Mouse (Mus musculus) hindbrain, embryonic 14.5 days (tissue): ENCODE data around the gene Psme1. TPM values are rescaled to one million over a fixed set of nuclear protein-coding genes. Genes with fewer than 3 reads are reported as not detected.

Source experiments
- ATAC-seq: fragments of 200-750 bp; cut with Nextera tagmentation; 2 replicates; pipeline ENCODE4 v1.8.0; 2017; ENCODE audit warnings: moderate number of reproducible peaks, mild to moderate bottlenecking, moderate TSS enrichment, moderate library complexity; ENCODE audit not compliant: low FRiP score
- DNase-seq: peaks from one replicate; pipeline ENCODE4 v3.0.0-alpha.2; 2015; ENCODE audit warnings: low spot score
- H3K27ac ChIP-seq: fragments of 300-500 bp; sonication (generic); 2 replicates; pipeline ENCODE4 v1.5.1; 2014; ENCODE audit warnings: mild to moderate bottlenecking, moderate library complexity
- H3K27me3 ChIP-seq: fragments of 300-500 bp; sonication (generic); 2 replicates; pipeline ENCODE4 v1.6.1; 2014; ENCODE audit warnings: mild to moderate bottlenecking, low read length, mixed read lengths; ENCODE audit not compliant: control insufficient read depth, insufficient read depth
- H3K36me3 ChIP-seq: fragments of 300-500 bp; sonication (generic); replicated peaks from 2 replicates; pipeline ENCODE4 v1.6.1; 2014; ENCODE audit not compliant: control insufficient read depth, insufficient read depth
- H3K4me1 ChIP-seq: fragments of 300-500 bp; sonication (generic); replicated peaks from 2 replicates; pipeline ENCODE4 v1.6.1; 2014; ENCODE audit warnings: antibody characterized with exemption, low read length, mixed read lengths; ENCODE audit not compliant: control insufficient read depth, insufficient read depth
- H3K4me2 ChIP-seq: fragments of 300-500 bp; sonication (generic); replicated peaks from 2 replicates; pipeline ENCODE4 v1.6.1; 2014; ENCODE audit warnings: mild to moderate bottlenecking, moderate library complexity
- H3K4me3 ChIP-seq: fragments of 300-500 bp; sonication (generic); replicated peaks from 2 replicates; pipeline ENCODE4 v1.5.1; 2014; ENCODE audit warnings: mild to moderate bottlenecking, low read length
- H3K9ac ChIP-seq: fragments of 300-500 bp; sonication (generic); 2 replicates; pipeline ENCODE4 v1.6.1; 2014
- H3K9me3 ChIP-seq: fragments of 300-500 bp; sonication (generic); 2 replicates; pipeline ENCODE4 v1.6.1; 2016; ENCODE audit warnings: low read length; ENCODE audit not compliant: control insufficient read depth
- WGBS: fragments of 180-500 bp; shearing (Covaris S2); extraction: QIAGEN DNeasy Blood & Tissue Kit; methylation state at CpG from one replicate; pipeline ENCODE4 v1.1.7; 2014; 5-methylcytosine and 5-hydroxymethylcytosine counted together
- polyA plus RNA-seq: library from polyadenylated mRNA; unstranded; fragments of >200 nt; fragmentation: Nextera tagmentation; extraction: Ambion mirVana; gene quantifications from 2 replicates; pipeline ENCODE4 v1.2.1, GENCODE M21; 2014

Psme1 gene
- polyA plus RNA-seq, 1 experiment from 2014 or later, result 207 TPM

GRCm38 (mm10) chr14:55590748-55591330 is 12.9 kb downstream of the Psme1 start, which contains the start of gene Psme2:
Gene Psme2, minus strand, starts transcription at chr14:55591113.
- H3K27ac ChIP-seq, result peak within 1 kb of the TSS; percentile 95
- peaks cover 20% of the 10 kb centered on the region for H3K4me1 ChIP-seq
- no peaks in the 10 kb centered on the region for H3K27me3 ChIP-seq
- H3K4me2 ChIP-seq, result peak within 1 kb of the TSS; percentile 86
- H3K9ac ChIP-seq, result peak within 1 kb of the TSS; percentile 80
- peaks cover 39% of the 10 kb centered on the region for H3K36me3 ChIP-seq
- peak; percentile 88 for DNase-seq
- ATAC-seq, result peak; percentile 95
- H3K9me3 ChIP-seq, result no peaks in the 10 kb centered on the region
- H3K4me3 ChIP-seq, result peak within 1 kb of the TSS; percentile 74
- WGBS, result under 1% methylated on average over 22 of the region's 22 CpGs

GRCm38 (mm10) chr14:55591331-55591891 is 13.5 kb downstream of the Psme1 start, which contains the start of gene Rnf31:
Gene Rnf31, plus strand, starts transcription at chr14:55591708.
- peak; percentile 82 for DNase-seq
- peaks cover 20% of the 10 kb centered on the region for H3K4me1 ChIP-seq
- H3K27me3 ChIP-seq, result no peaks in the 10 kb centered on the region
- ATAC-seq, result peak; percentile 88
- H3K27ac ChIP-seq, result peak within 1 kb of the TSS; percentile 95
- peak within 1 kb of the TSS; percentile 80 for H3K9ac ChIP-seq
- H3K36me3 ChIP-seq, result peaks cover 44% of the 10 kb centered on the region
- peak within 1 kb of the TSS; percentile 86 for H3K4me2 ChIP-seq
- under 1% methylated on average over 32 of the region's 33 CpGs for WGBS
- H3K9me3 ChIP-seq, result no peaks in the 10 kb centered on the region
- H3K4me3 ChIP-seq, result peak within 1 kb of the TSS; percentile 74

- Histone ChIP-seq H3K4me3 (peak overlapping the region; percentile 74), H3K4me2 (peak overlapping the region; percentile 86), H3K4me1 (peaks cover 20% of the 10 kb centered on the region), H3K27me3 (no peaks in the 10 kb centered on the region), H3K9ac (peak overlapping the region; percentile 80), H3K27ac (no peak overlapping the region), H3K9me3 (no peaks in the 10 kb centered on the region), H3K36me3 (peaks cover 46% of the 10 kb centered on the region)
- DNase-seq (no peak), ATAC-seq (no peak)
- 11% methylated on average over 16 of the region's 16 CpGs for WGBS
Observed at GRCm38 (mm10) chr14:55592226-55592625, 14.3 kb downstream of the Psme1 start.

GRCm38 (mm10) chr14:55596036-55596690 is 18.2 kb downstream of the Psme1 start:
- Histone ChIP-seq H3K27ac (no peak overlapping the region), H3K4me1 (peaks cover 14% of the 10 kb centered on the region), H3K4me3 (no peak overlapping the region), H3K27me3 (no peaks in the 10 kb centered on the region), H3K9ac (no peak overlapping the region), H3K4me2 (no peak overlapping the region), H3K9me3 (no peaks in the 10 kb centered on the region), H3K36me3 (peaks cover 72% of the 10 kb centered on the region)
- WGBS, result 72% methylated on average over 13 of the region's 13 CpGs
- DNase-seq, result no peak
- no peak for ATAC-seq

- no peak for ATAC-seq
- WGBS, result 95% methylated on average over 21 of the region's 21 CpGs
- no peak overlapping the region for H3K27ac ChIP-seq
Observed at GRCm38 (mm10) chr14:55598521-55599390, 20.8 kb downstream of the Psme1 start.

GRCm38 (mm10) chr14:55603271-55603632 is 25.3 kb downstream of the Psme1 start, which contains the start of gene Irf9:
Gene Irf9, plus strand, starts transcription at chr14:55603571.
- peaks cover 82% of the 10 kb centered on the region for H3K36me3 ChIP-seq
- H3K4me1 ChIP-seq, result no peaks in the 10 kb centered on the region
- H3K4me3 ChIP-seq, result no peak within 1 kb of the TSS; the same call in 1 of the 2 replicates
- 0 out of 2 replicates have a peak within 1 kb of the TSS, but pooled peaks have one; percentile 15 for H3K27ac ChIP-seq
- 86% methylated on average over 7 of the region's 7 CpGs for WGBS
- peak within 1 kb of the TSS; percentile 33 for H3K4me2 ChIP-seq
- no peaks in the 10 kb centered on the region for H3K27me3 ChIP-seq
- no peaks in the 10 kb centered on the region for H3K9me3 ChIP-seq
- no peak for ATAC-seq
- no peak for DNase-seq
- no peak within 1 kb of the TSS for H3K9ac ChIP-seq

More at GRCm38 (mm10) chr14:55598521-55599390, 20.8 kb downstream of the Psme1 start:
- H3K27me3 ChIP-seq, result no peaks in the 10 kb centered on the region
- H3K4me3 ChIP-seq, result no peak overlapping the region
- H3K9ac ChIP-seq, result no peak overlapping the region
- no peaks in the 10 kb centered on the region for H3K9me3 ChIP-seq
- DNase-seq, result no peak
- H3K4me2 ChIP-seq, result no peak overlapping the region
- peaks cover 95% of the 10 kb centered on the region for H3K36me3 ChIP-seq
- no peaks in the 10 kb centered on the region for H3K4me1 ChIP-seq

GRCm38 (mm10) chr14:55603633-55604576 is 26.0 kb downstream of the Psme1 start:
- Histone ChIP-seq H3K4me3 (no peak overlapping the region; the same call in 1 of the 2 replicates), H3K9me3 (no peaks in the 10 kb centered on the region), H3K27me3 (no peaks in the 10 kb centered on the region), H3K4me1 (no peaks in the 10 kb centered on the region), H3K36me3 (peaks cover 82% of the 10 kb centered on the region), H3K27ac (0 out of 2 replicates have a peak overlapping the region, but pooled peaks have one; percentile 15), H3K9ac (no peak overlapping the region), H3K4me2 (peak overlapping the region; percentile 33)
- peak; percentile 74 for DNase-seq
- 22% methylated on average over 19 of the region's 19 CpGs for WGBS
- ATAC-seq, result peak; percentile 86

- Histone ChIP-seq H3K4me2 (peak overlapping the region; percentile 33; the same call in 1 of the 2 replicates), H3K9me3 (no peaks in the 10 kb centered on the region), H3K27ac (no peak overlapping the region), H3K4me1 (no peaks in the 10 kb centered on the region), H3K36me3 (peaks cover 82% of the 10 kb centered on the region), H3K4me3 (no peak overlapping the region), H3K27me3 (no peaks in the 10 kb centered on the region), H3K9ac (no peak overlapping the region)
- 91% methylated on average over 11 of the region's 11 CpGs for WGBS
- no peak for DNase-seq
- no peak for ATAC-seq
Observed at GRCm38 (mm10) chr14:55604823-55605222, 26.9 kb downstream of the Psme1 start.
